Mouse (Mus musculus) heart, postnatal 0 days (tissue): ENCODE data around the gene 5730455P16Rik. TPM values are rescaled to one million over a fixed set of nuclear protein-coding genes. Genes with fewer than 3 reads are reported as not detected.
"Not testable (repeated sequence)": the region's sequence is repeated elsewhere in the genome, so short reads cannot be mapped to it uniquely, and the experiment has no call there.

Experiments
- ATAC-seq: fragments of 200-750 bp; cut with Nextera tagmentation; 2 replicates; pipeline ENCODE4 v1.8.0; 2017; ENCODE audit warnings: low read depth, moderate number of reproducible peaks, moderate library complexity; ENCODE audit not compliant: insufficient read depth
- DNase-seq: peaks from one replicate; pipeline ENCODE4 v3.0.0-alpha.2; 2016; ENCODE audit warnings: low spot score
- H3K27ac ChIP-seq: fragments of 300-500 bp; sonication (generic); 2 replicates; pipeline ENCODE4 v1.5.1; 2014; ENCODE audit warnings: low read depth, mild to moderate bottlenecking
- H3K27me3 ChIP-seq: fragments of 300-500 bp; sonication (generic); 2 replicates; pipeline ENCODE4 v1.6.1; 2014; ENCODE audit warnings: low read length, mixed read lengths; ENCODE audit not compliant: control insufficient read depth, insufficient read depth
- H3K36me3 ChIP-seq: fragments of 300-500 bp; sonication (generic); replicated peaks from 2 replicates; pipeline ENCODE4 v1.6.1; 2014; ENCODE audit warnings: low read length, mixed read lengths; ENCODE audit not compliant: control insufficient read depth, insufficient read depth
- H3K4me1 ChIP-seq: fragments of 300-500 bp; sonication (generic); 2 replicates; pipeline ENCODE4 v1.6.1; 2014; ENCODE audit warnings: antibody characterized with exemption; ENCODE audit not compliant: control insufficient read depth, insufficient read depth
- H3K4me2 ChIP-seq: fragments of 300-500 bp; sonication (generic); 2 replicates; pipeline ENCODE4 v1.6.1; 2014; ENCODE audit warnings: low read depth, mild to moderate bottlenecking, low read length, moderate library complexity
- H3K4me3 ChIP-seq: fragments of 300-500 bp; sonication (generic); 2 replicates; pipeline ENCODE4 v1.5.1; 2014; ENCODE audit warnings: low read depth, low read length
- H3K9ac ChIP-seq: fragments of 300-500 bp; sonication (generic); replicated peaks from 2 replicates; pipeline ENCODE4 v1.6.1; 2014; ENCODE audit warnings: low read depth, low read length, mixed read lengths
- H3K9me3 ChIP-seq: fragments of 300-500 bp; sonication (generic); replicated peaks from 2 replicates; pipeline ENCODE4 v1.6.1; 2016; ENCODE audit warnings: low read length; ENCODE audit not compliant: control insufficient read depth
- CTCF ChIP-seq: IDR thresholded peaks from 2 replicates; pipeline ENCODE4 v1.5.1; 2016; ENCODE audit warnings: antibody characterized with exemption, control low read depth, low read depth
- EP300 ChIP-seq: IDR thresholded peaks from 2 replicates; pipeline ENCODE4 v1.6.1; 2016; ENCODE audit warnings: antibody characterized with exemption, low read depth
- WGBS: fragments of 180-500 bp; shearing (Covaris S2); extraction: QIAGEN DNeasy Blood & Tissue Kit; methylation state at CpG from one replicate; pipeline ENCODE4 v1.1.7; 2014; 5-methylcytosine and 5-hydroxymethylcytosine counted together
- polyA plus RNA-seq: library from polyadenylated mRNA; unstranded; fragments of >200 nt; fragmentation: Nextera tagmentation; extraction: Ambion mirVana; gene quantifications from 2 replicates; pipeline ENCODE4 v1.2.1, GENCODE M21; 2015
- total RNA-seq: library from RNA; depleted of rRNA; stranded (reverse); fragments of >200 nt; gene quantifications from 2 replicates; pipeline ENCODE4 v1.2.3, GENCODE M21; 2014; ENCODE audit warnings: low replicate concordance

Gene 5730455P16Rik
- total and polyA plus RNA-seq, 2 experiments from 2014 or later = 9.2 to 20.2 TPM

- Histone ChIP-seq H3K9ac (no peak overlapping the region), H3K9me3 (peaks cover 5% of the 10 kb centered on the region; the same call in 1 of the 2 replicates), H3K4me3 (no peak overlapping the region), H3K4me1 (no peaks in the 10 kb centered on the region), H3K4me2 (no peak overlapping the region), H3K27me3 (no peaks in the 10 kb centered on the region), H3K36me3 (no peaks in the 10 kb centered on the region), H3K27ac (no peak overlapping the region)
- no peak for DNase-seq
- TF ChIP-seq EP300 = no peak
- no peak for TF ChIP-seq CTCF
- WGBS = 59% methylated on average over 2 of the region's 2 CpGs
- no peak for ATAC-seq
Measured at GRCm38 (mm10) chr11:80420202-80420984, 42.6 kb upstream of the 5730455P16Rik start.

- no peak overlapping the region for H3K4me2 ChIP-seq
- no peak for ATAC-seq
- no peak overlapping the region for H3K4me3 ChIP-seq
- no peaks in the 10 kb centered on the region for H3K4me1 ChIP-seq
- H3K9ac ChIP-seq = no peak overlapping the region
- no peak overlapping the region for H3K27ac ChIP-seq
- WGBS = 81% methylated on average over 1 of the region's 1 CpGs
- H3K27me3 ChIP-seq = no peaks in the 10 kb centered on the region
- DNase-seq = no peak
- H3K36me3 ChIP-seq = 0 out of 2 replicates have a peak, but pooled peaks cover 6% of the 10 kb centered on the region
- peaks cover 5% of the 10 kb centered on the region; the same call in 1 of the 2 replicates for H3K9me3 ChIP-seq
- TF ChIP-seq EP300 (no peak), CTCF (no peak)
Measured at GRCm38 (mm10) chr11:80419743-80420142, 41.9 kb upstream of the 5730455P16Rik start.

DNA sequence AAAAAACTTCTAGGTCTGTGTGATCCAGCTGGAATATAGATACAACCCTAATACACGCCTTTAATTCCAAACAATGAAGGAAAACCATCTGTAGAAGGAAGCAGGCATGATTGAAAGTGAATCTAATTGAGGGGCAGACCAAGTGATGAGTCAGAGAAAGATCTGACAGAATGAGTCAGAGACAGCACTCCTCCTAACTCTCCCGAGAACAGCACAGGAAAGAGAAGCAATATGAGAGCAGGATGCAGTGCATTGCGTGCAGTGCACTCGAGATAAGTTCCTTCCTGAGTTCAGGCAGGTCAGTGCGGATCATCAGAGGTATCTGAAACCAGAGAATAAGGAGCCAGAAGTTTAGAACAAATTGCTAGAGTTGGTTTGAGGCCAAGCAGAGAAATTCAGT, 39.3 kb upstream of the 5730455P16Rik start:
- Histone ChIP-seq H3K4me1 (no peaks in the 10 kb centered on the region), H3K27me3 (no peaks in the 10 kb centered on the region), H3K4me2 (no peak overlapping the region), H3K27ac (no peak overlapping the region), H3K4me3 (no peak overlapping the region), H3K36me3 (0 out of 2 replicates have a peak, but pooled peaks cover 6% of the 10 kb centered on the region), H3K9me3 (peaks cover 5% of the 10 kb centered on the region; the same call in 1 of the 2 replicates), H3K9ac (no peak overlapping the region)
- no peak for ATAC-seq
- TF ChIP-seq CTCF = no peak
- no peak for TF ChIP-seq EP300
- DNase-seq = no peak
- 68% methylated on average over 5 of the region's 5 CpGs for WGBS

- peaks cover 33% of the 10 kb centered on the region for H3K36me3 ChIP-seq
- H3K4me3 ChIP-seq = no peak overlapping the region
- H3K4me2 ChIP-seq = no peak overlapping the region
- H3K27ac ChIP-seq = no peak overlapping the region
- no peak for TF ChIP-seq CTCF
- TF ChIP-seq EP300 = no peak
- no peaks in the 10 kb centered on the region for H3K9me3 ChIP-seq
- ATAC-seq (no peak), DNase-seq (no peak)
- WGBS = 87% methylated on average over 2 of the region's 2 CpGs
- H3K27me3 ChIP-seq = no peaks in the 10 kb centered on the region
- no peaks in the 10 kb centered on the region for H3K4me1 ChIP-seq
- no peak overlapping the region for H3K9ac ChIP-seq
Measured at GRCm38 (mm10) chr11:80410377-80410776, 32.5 kb upstream of the 5730455P16Rik start.

DNA sequence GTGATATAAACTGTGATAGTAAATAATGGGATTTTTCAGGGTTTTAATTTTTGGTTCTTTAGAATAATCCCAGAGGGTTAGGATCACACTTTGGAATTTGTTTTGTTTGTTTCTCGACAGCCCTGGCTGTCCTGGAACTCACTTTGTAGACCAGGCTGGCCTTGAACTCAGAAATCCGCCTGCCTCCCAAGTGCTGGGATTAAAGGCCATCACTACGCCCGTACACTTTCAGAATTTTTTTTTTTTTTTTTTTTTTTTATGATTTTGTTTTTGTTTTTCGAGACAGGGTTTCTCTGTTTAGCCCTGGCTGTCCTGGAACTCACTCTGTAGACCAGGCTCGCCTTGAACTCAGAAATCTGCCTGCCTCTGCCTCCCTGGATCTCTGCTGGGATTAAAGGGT, 30.0 kb upstream of the 5730455P16Rik start:
- H3K27me3 ChIP-seq, H3K9me3 ChIP-seq, H3K4me2 ChIP-seq, H3K9ac ChIP-seq, H3K4me3 ChIP-seq, H3K4me1 ChIP-seq, ATAC-seq, DNase-seq, H3K27ac ChIP-seq: not testable (repeated sequence)
- 96% methylated on average over 6 of the region's 6 CpGs for WGBS
- peaks cover 45% of the 10 kb centered on the region for H3K36me3 ChIP-seq

DNA sequence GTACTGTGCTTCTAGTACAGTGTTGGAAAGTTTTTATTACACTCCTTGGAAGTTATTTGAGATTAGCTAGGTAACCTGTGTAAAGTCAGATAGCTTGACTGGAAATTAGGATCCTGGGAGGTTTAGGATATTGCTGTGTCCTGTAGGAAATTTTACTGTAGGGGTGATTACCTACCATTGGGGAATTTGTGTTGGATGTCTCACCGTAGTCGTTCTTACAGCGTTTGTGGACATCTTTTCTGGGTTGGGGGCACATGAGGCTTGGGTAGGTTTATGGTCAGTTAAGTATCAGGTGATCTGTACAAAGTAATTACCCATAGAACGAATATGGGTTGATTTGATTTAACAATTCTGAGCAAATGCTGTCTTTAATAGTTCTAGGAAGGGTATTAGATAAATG, 18.8 kb upstream of the 5730455P16Rik start:
- TF ChIP-seq CTCF (no peak), EP300 (no peak)
- Histone ChIP-seq H3K4me3 (no peak overlapping the region), H3K9ac (no peak overlapping the region), H3K27me3 (no peaks in the 10 kb centered on the region), H3K9me3 (no peaks in the 10 kb centered on the region), H3K4me1 (no peaks in the 10 kb centered on the region), H3K36me3 (peaks cover 77% of the 10 kb centered on the region), H3K4me2 (no peak overlapping the region), H3K27ac (no peak overlapping the region)
- 86% methylated on average over 4 of the region's 4 CpGs for WGBS
- ATAC-seq (no peak), DNase-seq (no peak)
